Mouse (Mus musculus): ENCODE measurements at regions not wholly inside any gene's neighbourhood (a gene's known extent, or its start where the extent isn't known, plus 50 kb on each side); places are given as distances from the start of the nearest gene placed in this dataset.
A peak's percentile ranks its signal among the peaks of the same experiment; 100 is the strongest.

DNA sequence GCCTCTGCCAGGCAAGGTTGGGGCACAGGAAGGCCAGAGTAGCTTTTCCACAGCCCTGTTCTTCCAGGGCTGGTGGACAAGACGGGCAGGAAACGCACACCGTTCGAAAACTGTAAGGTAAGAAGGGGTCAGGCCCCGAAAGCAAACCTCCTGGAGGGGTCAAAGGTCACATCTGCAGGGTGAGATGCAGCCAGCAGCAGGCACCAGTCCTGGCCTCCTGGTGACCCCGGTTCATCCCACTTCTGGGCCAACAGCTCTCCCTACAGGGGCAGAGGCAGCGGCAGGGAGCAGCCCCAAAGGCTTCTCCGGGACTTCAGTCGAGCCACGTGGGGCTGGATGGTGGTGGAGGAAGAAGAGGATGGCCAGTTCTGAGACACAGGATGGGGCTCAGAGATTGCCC lies 98.3 kb downstream of the Rplp1 start:
- no peak for DNase-seq

DNA sequence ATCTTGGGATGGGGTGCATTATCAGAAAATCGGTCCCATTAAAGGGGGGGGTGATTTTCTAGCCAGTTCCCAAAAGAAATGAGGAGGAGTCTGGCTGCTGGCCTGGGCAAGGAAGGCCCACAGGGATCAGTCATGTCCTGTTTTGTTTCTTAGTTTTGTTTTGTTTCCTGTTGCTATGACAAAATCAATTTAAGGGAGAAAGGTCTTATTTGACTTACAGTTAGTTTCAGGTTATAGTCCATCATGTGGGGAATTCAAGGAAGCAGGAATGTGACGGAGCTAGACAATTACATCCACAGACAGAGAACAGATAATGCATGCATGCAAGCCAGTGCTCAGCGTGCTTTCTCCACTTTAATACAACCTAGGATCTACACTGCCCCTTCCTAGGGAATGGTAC lies 101.1 kb downstream of the Rplp1 start:
- DNase-seq, result no peak

DNA sequence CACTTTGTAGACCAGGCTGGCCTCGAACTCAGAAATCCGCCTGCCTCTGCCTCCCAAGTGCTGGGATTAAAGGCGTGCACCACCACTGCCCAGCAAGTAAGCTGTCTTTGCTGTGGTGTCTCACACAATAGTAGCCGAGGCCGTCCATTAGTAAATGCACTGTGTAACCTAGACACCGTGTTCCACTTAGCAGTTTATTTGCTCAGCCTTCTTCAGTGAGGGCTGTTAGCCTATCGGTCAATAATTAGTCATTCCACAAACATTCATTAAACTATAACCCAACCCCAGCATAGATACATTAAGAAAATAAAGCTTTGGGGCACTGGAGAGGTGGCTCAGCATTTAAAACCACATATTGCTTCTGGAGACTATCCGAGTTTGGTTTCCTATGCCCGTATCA lies 102.0 kb downstream of the Rplp1 start:
- no peak for DNase-seq

DNA sequence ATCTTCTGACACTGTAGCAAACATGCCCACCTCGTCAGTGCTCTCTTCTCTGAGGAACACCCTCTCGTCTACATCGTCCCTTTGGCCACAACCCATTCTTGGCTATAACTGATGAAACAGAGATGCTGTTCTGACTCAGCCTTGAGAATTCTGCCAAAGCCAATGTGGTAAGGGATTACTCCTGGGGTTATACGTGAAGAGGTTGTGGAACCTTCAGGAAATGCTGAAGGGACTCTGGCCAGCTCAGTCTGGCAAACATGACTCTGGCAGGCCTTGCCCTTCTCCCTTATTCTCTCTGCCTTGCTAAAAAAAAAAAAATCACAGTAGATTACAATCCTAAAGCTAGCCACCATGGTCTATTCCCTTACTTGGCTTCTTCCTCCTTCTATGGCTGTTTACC lies 103.9 kb downstream of the Rplp1 start:
- DNase-seq, result peak; percentile 34 to 48

DNA sequence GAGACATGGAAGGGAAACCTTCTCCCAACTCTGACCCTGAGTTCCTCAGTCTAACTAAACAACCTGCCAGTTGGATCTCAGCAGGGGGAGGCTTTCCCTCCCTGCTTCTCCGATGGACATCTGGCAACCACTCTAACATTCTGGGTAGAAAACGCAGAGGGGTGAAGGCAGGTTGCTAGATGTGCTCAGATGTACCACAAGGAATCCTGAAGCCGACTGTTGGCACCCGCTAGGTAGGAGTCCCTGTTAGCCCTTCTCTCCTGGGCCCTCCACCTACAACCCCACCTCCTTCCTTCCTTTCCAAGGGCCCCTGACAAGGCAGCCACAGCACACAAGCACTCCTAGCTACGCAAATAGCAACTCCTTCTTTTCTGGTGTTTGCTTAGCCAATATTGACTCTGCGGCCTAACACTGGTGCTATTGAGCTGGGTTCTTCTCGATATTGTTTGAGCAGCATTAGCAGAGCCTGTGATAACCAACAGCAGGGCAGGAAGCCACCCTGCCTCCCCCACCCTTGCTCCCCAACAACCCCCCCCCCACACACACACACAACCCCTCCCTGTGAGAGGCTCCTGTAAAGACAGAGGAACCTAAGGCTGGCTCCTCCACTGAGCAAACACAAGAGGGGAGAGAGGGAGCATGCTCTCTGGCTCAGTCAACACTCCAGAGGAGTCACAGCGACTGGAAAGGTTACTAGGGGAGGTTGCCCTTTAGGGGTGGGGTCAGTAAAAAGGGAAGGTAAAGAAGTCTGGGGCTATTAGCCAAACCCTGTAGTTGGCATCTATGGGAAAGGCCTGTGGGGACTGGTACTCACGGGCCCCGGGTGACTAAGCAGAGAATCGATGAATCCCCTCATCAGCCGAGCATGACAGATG lies 105.8 kb downstream of the Rplp1 start:
- no peak for DNase-seq

DNA sequence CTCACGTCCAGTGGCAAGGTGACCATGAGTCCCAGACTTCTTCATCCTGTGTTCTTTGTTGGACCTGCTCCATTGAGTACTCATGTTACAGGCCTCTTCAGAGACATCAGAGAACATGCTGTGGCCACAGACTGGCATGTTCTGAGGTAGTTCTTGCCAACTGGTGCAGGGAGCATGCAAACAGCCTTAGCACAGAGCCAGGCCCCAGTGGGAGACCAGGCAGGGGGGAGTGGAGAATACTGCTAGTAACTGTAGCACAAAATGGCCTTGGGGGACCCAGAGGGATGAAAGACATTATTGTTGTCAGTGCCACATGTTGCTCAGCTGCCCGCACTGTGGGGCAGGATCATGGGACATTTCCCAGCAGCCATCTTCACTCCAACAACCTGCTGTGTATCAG lies 108.4 kb downstream of the Rplp1 start:
- peak; percentile 37 to 53 for DNase-seq

DNA sequence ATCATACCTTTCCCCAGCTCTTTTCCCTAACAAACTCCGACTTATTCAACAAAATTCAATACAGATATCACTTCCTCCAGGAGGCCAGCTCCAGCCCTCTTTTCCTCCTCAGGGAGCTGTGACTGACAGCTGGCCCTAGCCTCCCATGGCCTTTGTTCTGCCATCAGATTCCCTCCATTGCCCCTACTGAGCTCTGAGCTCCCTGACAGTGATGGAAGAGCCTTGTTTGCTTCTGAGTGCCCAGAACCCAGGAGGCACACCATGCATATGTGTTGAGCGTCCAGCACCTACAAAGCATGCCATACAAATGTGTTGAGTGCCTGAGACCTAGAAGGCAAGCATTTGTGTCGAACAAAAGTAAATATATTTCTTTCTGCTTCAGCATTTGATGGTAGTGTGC lies 110.8 kb downstream of the Rplp1 start:
- DNase-seq, result no peak

DNA sequence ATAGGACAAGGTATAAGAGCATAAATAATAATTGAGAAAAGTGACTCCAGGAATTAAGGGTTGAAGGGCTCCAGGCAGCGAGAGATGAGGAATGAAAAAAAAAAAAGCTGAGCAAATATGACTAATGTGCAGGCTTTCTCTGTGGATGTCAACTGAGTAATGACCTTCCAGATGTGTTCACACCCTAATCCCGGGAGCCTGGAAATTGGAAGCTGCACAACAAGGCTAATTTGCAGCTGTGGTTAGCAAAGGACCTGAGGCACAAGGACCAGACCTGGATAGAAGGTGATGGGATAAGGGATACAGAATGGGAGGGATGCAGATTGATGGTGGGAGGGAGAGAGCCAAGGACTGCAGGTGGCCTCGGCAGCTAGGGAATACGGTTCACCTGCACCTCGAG lies 111.6 kb downstream of the Rplp1 start:
- DNase-seq, result no peak

DNA sequence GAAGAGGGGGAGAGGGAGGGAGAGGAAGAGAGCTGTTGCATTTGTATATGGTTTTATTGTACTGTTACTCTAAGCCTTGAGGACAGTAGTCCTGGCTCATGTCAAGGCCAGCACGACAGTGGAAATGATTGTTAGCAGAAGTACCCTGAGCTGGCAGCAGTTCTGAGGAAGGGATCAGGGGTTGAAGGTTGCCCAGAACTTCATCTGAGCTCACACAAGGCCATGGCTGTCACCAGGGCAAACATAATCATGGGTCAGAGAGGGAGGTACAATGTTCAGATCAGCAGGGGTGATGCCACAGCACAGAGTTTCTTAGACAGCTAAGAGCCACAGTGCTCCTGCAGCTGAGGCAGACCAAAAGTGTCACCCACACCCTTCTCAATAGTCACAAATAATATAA lies 114.8 kb downstream of the Rplp1 start:
- DNase-seq, result no peak

DNA sequence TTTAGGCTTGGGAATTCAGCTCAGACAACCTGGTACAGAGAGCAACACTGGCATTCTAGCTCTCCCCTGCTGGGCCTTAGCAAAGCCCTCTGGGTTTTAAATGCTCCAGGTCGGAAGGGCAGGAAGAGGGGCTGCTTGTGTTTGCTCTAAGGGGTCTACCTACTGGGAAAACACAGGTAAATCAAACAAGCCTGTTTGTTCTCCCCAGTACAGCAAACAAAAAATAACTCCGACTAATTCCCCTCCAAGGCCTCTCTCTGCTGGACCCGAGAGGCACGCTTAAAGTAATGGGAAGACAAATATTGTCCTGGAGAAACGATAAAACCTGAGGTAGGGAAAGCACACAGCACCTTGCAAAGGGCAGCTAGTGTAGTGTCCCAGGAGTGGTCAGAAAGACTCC lies 118.4 kb downstream of the Rplp1 start:
- DNase-seq, result no peak

DNA sequence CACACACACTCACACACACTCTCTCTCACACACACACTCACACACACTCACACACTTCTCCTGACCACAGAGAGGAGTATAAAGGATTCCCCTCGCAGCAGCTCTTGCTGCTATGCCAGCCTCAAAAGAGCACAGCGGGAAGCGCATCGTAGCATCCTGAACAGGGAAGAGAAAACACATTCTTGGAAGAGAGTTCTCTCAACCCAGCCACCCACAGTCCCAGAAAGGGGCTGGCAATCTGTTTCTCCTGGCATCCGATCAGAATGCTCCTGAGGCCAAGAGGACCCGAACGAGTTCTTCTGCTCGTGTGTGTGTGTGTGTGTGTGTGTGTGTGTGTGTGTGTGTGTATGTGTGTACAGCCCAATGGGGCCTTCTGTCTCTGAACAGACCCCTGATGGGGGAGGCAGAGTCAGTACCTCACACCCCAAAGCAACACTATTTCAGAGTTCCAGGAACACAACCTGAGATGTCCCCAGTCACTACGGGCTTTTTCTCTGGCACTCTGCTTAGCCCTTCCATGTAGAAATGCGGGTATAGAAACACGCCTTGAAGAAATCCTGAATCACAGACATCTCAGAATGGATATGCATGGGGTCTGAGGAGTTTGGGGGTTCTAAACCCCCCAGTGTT lies 122.8 kb downstream of the Rplp1 start:
- peak; percentile 91 to 93 for DNase-seq

DNA sequence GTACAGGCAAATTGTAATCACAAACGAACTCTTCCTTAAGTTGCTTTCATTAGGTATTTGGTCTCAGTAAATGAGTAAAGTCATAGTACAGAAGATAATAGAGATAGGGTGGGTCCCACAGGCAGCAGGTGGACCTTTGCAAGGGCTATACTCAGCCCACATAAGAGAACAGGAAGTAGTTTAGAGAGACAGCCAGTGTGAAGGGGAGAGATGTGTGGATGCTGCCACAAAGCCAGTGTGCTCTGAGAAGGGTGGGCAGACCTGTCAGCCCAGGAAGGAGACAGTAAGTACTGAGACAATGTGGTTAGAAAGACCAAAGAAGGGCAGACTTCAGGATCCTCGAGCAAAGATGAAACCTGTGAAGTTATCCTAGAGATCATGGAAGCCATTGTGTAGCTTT lies 123.5 kb downstream of the Rplp1 start:
- DNase-seq, result no peak

DNA sequence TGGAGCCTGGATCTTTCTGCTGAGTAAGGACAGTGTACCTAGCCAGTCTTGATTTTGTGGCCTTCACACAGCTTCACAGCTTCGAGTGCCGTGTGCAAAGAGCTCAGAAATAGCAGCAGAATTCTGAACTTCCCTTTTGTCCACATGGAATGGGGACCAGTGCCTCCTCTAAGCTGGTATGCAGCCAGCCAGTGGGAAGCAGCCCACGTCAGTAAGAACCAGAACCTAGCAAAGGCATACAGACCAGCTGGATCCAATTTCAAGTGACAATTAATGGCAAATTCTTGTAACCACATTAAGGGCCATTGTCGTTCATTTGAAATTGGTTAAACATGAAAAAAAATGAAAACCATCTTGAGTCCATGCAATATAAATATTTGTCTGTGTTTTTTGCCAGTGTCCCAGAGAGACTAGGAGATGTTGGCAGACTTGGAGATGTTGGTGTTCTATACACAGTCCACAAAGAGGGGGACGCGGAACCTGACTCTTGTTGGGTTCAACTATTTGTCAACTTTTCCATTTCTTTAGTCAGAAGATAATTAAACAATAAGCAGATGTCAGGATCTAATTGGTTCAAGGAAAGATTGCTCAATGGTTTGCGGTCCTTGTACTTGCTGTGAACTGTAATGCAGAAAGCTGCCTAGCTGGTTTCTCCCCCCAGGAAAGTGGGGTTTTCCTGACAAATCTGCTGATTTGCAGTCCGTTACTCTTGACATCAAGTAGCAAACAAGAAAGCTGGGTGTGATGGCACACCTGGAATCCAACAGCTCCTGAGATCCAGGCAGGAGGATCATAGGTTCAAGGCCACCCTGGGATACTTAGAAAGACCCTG lies 125.1 kb downstream of the Rplp1 start:
- no peak for DNase-seq

DNA sequence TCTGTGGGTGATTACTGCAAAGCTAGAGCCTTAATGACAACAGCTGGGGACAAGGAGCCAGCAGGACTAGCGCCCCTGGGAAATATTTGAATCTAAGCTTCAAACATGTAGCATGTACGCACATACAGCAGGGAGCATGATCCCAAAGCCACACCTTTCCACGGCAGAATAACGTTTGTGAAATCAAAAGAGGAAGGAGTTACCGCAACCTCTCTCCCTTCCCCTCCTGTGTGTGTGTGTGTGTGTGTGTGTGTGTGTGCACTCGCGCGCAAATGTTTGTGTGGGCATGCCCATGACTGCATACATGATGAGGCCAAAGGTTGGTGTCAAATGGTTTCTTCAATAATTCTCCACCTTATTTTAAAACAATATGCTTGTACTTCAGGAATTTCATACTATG lies 132.9 kb downstream of the Rplp1 start:
- DNase-seq, result no peak

DNA sequence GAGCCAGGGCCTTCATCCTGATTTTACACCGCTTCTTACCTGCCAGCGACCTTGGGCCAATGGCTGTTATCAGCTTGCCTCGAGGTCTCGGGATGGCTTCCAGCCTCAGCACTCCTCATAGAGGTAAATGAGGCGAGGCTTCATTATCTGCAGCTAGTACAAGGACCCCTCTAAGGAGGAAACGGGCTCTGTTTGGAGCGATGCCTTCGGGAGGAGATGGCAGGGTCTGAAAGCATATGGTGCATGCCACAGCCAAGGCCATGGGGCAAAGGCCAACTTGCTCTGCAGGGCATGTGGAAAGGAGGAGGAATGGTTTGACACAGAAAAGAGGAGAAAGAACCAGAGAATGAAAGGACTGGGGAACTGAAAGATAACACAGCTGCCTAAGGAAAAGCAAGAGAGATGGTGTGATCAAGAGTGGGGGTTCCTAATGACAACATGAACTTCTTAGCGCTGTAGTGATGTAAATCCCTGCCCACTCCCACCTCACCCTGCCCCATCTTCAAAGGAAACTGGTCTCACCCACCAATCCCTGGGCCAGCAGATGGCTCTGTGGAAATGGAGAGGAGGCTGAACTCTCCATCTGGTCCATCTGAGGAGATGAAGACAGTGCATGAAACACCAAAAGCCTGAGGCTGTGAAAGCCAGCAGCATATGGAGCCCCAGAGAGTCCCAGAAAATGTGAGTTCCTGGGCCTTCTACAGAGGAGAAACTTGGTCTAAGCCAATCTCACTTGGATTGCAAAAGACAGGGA lies 134.0 kb downstream of the Rplp1 start:
- DNase-seq, result peak; percentile 74

DNA sequence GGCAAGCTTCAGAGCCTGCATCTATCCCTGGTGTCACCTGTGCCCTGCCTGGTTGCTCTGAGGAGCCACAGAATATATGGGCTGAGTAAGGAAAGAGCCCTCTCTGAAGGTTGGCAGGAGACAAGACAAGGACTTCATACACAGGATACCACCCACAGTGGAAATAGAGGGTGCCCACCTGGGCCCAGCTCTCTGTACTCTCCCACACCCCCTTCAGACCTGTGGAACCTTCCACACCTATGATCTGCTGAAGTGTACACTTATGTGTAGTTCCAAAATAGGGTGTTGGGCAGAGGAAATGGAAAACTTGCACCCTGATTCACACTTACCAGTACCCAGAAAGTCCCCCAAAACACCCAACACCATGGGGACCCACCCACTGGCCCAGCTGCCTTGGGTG lies 135.2 kb downstream of the Rplp1 start:
- no peak for DNase-seq

DNA sequence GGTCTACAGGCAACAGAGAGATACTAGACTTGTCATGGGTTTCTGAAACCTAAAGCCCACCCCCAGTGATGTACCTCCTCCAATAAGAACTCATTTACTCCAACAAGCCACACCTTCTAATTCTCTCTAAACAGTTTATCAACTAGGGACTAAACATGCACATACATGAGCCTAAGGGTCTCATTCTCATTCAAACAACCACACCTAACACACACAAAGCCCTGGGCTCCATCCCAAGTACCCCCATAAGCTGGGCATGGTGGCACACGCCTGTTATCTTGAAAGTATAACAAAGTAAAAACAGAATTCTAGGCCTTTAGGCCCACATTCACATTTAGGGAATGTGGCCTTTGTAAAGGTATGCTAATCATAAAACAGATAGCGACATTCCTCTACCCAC lies 137.9 kb downstream of the Rplp1 start:
- no peak for DNase-seq

DNA sequence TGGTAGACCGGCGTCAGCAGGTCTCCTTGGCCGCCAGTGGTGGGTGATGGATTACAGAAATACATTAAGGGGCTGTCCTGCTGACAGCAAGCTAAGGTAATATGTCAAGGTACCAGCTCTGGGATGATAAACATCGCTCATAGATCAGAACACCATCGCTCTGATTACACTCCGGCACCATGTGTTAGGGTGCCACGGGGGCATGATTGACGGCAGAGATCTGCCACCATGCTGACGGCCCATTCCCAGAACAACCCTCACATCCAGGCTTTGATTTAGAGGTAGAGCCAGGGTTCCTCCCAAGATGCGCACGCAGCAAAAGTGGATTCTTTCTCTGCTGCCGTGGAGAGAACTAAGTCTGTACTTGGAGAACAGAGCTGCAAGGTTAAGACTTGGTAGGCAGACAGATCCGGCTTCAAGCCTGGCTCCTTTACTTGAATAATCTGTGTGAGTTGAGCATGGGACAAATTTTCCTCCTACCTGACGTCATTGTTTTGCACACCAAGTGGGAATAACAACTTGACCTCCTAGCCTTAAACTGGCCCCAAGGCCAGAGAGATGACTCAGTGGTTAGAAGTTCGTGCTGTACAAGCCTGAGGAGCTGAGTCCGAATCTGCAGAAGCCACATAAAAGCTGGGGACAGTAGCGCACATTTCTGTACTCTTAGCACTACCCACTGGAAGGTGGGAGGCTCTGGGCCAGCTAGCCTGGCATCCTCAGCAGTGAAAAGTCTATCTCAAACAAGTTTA lies 144.0 kb downstream of the Rplp1 start:
- no peak for DNase-seq

DNA sequence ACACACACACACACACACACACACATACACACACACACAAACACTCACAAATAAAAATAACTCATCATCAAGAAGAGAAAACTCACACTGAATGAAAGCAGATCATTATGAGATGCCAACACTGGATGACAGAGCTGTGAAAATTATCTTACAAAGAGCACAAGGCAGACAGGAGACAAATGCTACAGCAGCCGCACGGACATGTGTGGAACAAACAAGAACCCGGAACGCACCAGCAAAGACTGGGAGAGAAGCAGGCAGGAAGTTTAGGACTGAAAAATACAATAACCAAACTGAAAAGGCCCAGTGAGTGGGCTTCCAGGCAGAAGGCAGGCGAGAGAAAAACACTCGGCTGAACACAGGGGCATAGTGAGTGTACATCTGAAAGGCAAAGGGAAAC lies 148.2 kb downstream of the Rplp1 start:
- no peak for DNase-seq

DNA sequence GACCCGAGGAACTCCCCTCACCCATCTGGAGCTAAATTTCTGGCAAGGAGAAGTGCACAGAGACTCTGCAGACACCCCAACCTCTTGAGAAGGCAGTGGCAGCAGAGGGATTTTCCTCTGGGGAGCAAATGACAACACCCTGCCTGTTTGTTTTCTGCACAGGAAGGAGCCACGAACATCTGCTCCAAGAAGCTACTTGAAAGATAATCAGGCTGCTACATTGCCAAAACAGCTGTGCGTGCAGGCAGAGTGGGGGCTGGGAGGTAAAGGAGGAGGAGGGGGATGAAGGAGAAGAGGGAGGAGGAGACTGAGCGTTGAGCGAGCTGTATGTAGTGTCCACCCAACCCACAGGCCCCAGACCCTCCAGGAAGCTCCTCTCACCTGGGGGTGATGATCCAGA lies 149.0 kb downstream of the Rplp1 start:
- DNase-seq, result no peak

DNA sequence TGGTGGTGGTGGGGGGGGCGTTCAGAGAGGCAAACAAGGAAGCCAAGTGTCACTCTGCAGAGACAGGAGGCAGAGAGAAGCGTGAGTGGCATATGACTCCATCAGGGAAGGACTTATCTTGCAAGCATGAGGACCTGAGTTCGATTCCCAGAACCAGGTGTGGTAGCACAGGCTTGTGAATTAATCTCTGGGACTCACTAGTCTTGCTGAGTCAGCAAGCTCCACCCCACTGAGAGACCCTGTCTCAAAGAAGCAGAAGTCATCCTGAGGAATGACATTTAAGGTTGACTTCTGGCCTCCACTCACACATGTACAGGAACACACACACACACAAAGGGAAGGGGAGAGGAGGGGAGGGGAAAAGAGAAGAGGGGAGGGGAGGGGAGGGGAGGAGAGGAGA lies 156.5 kb downstream of the Rplp1 start:
- DNase-seq, result no peak

DNA sequence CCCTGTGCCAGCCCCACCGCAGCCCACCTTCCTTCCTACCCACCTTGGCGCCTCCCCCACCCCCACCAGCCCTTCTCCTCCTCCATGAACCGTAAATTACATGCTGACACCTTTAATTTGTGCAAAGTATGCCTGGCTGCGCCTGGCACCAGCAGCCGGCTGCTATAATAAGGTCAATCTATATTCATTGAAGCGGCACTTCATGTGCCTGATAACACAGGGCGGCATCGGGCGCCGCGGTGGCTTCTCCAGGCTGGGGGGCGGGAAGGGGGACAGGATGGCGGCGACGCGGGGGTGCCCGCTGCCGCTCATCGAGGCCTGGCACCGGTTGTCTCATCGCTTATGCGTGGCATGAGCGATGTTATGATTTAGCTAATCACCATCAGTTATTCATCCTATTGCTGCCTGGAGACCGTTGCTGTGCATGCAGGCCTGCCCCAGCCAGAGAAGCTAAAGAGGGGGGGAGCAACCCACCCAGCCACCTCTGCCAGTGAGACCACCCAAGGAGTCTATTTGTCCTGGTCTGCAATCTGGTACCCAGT lies 157.5 kb downstream of the Rplp1 start:
- peak; percentile 50 to 61 for DNase-seq

Measured in cerebellum, postnatal 25 days (tissue).